Mouse (Mus musculus) macrophage (primary cell): ENCODE measurements around the gene Chfr. TPM values are rescaled to one million over a fixed set of nuclear protein-coding genes. Genes with fewer than 3 reads are reported as not detected.

Experiments used
- H3K27ac ChIP-seq: fragments of 350-480 bp; formaldehyde crosslinking; 2 replicates; pipeline ENCODE4 v1.9.0; 2021
- H3K36me3 ChIP-seq: fragments of 350-480 bp; formaldehyde crosslinking; 2 replicates; pipeline ENCODE4 v1.9.0; 2021; ENCODE audit errors: inconsistent target
- H3K4me3 ChIP-seq: fragments of 350-480 bp; formaldehyde crosslinking; 2 replicates; pipeline ENCODE4 v1.9.0; 2021; ENCODE audit errors: inconsistent target
- H3K79me2 ChIP-seq: fragments of 350-480 bp; formaldehyde crosslinking; 2 replicates; pipeline ENCODE4 v1.9.0; 2021; ENCODE audit errors: inconsistent target
- WGBS: methylation state at CpG from one replicate; pipeline ENCODE4 v1.1.7; 2026; ENCODE audit warnings: inconsistent platforms; ENCODE audit not compliant: missing documents; 5-methylcytosine and 5-hydroxymethylcytosine counted together
- polyA plus RNA-seq: library from polyadenylated mRNA; stranded (reverse); fragments of 250-400 nt; gene quantifications from 3 replicates; pipeline ENCODE4 v1.2.4, GENCODE M21; 2018; ENCODE audit warnings: inconsistent platforms

Gene Chfr
- polyA plus RNA-seq, 1 experiment from 2014 or later: 38.4 TPM

- H3K79me2 ChIP-seq: no peaks in the 10 kb centered on the region
- WGBS: 91% methylated on average over 4 of the region's 4 CpGs
- H3K4me3 ChIP-seq: no peak overlapping the region
- H3K27ac ChIP-seq: no peak overlapping the region
- H3K36me3 ChIP-seq: peaks cover 73% of the 10 kb centered on the region
Observed at GRCm38 (mm10) chr5:110169374-110169773, 33.7 kb downstream of the Chfr start.

GRCm38 (mm10) chr5:110176362-110177020 is 40.8 kb downstream of the Chfr start, which contains the start of gene Golga3:
Golga3 (plus strand) TSS chr5:110176701.
- peak within 1 kb of the TSS; percentile 96 for H3K4me3 ChIP-seq
- peaks cover 49% of the 10 kb centered on the region for H3K79me2 ChIP-seq
- WGBS: under 1% methylated on average over 40 of the region's 41 CpGs
- H3K27ac ChIP-seq: peak within 1 kb of the TSS; percentile 76
- H3K36me3 ChIP-seq: peaks cover 8% of the 10 kb centered on the region; the same call in 1 of the 2 replicates

- Histone ChIP-seq H3K79me2 (peaks cover 54% of the 10 kb centered on the region), H3K4me3 (peak overlapping the region; percentile 96), H3K27ac (peak overlapping the region; percentile 76), H3K36me3 (peaks cover 8% of the 10 kb centered on the region; the same call in 1 of the 2 replicates)
- 3% methylated on average over 19 of the region's 19 CpGs for WGBS
Observed at GRCm38 (mm10) chr5:110177021-110177420, 41.4 kb downstream of the Chfr start.

- 89% methylated on average over 2 of the region's 2 CpGs for WGBS
- Histone ChIP-seq H3K36me3 (peaks cover 21% of the 10 kb centered on the region; the same call in 1 of the 2 replicates), H3K27ac (peak overlapping the region; percentile 76), H3K4me3 (no peak overlapping the region), H3K79me2 (peaks cover 69% of the 10 kb centered on the region)
Observed at GRCm38 (mm10) chr5:110178628-110179027, 43.0 kb downstream of the Chfr start.

GRCm38 (mm10) chr5:110181716-110182115 is 46.1 kb downstream of the Chfr start:
- Histone ChIP-seq H3K79me2 (peaks cover 68% of the 10 kb centered on the region), H3K4me3 (no peak overlapping the region), H3K27ac (no peak overlapping the region), H3K36me3 (peaks cover 51% of the 10 kb centered on the region)
- WGBS: 81% methylated on average over 5 of the region's 5 CpGs

- WGBS: 87% methylated on average over 10 of the region's 10 CpGs
- Histone ChIP-seq H3K27ac (no peak overlapping the region), H3K36me3 (peaks cover 85% of the 10 kb centered on the region), H3K4me3 (no peak overlapping the region), H3K79me2 (no peaks in the 10 kb centered on the region)
Observed at GRCm38 (mm10) chr5:110203164-110203895, 67.7 kb downstream of the Chfr start.

GRCm38 (mm10) chr5:110204777-110205176 is 69.1 kb downstream of the Chfr start:
- WGBS: 88% methylated on average over 6 of the region's 6 CpGs
- no peak overlapping the region for H3K4me3 ChIP-seq
- no peak overlapping the region for H3K27ac ChIP-seq
- no peaks in the 10 kb centered on the region for H3K79me2 ChIP-seq
- H3K36me3 ChIP-seq: peaks cover 98% of the 10 kb centered on the region

GRCm38 (mm10) chr5:110211312-110211711 is 75.7 kb downstream of the Chfr start:
- H3K36me3 ChIP-seq: peaks cover 88% of the 10 kb centered on the region

GRCm38 (mm10) chr5:110216780-110217179 is 81.1 kb downstream of the Chfr start:
- H3K4me3 ChIP-seq: no peak overlapping the region
- H3K36me3 ChIP-seq: peaks cover 100% of the 10 kb centered on the region
- H3K79me2 ChIP-seq: no peaks in the 10 kb centered on the region
- WGBS: 100% methylated on average over 3 of the region's 3 CpGs
- H3K27ac ChIP-seq: no peak overlapping the region

More at GRCm38 (mm10) chr5:110211312-110211711, 75.7 kb downstream of the Chfr start:
- no peaks in the 10 kb centered on the region for H3K79me2 ChIP-seq
- WGBS: 4% methylated on average over 2 of the region's 2 CpGs
- H3K4me3 ChIP-seq: no peak overlapping the region
- peak overlapping the region; percentile 17 for H3K27ac ChIP-seq

- peaks cover 94% of the 10 kb centered on the region for H3K36me3 ChIP-seq
- 95% methylated on average over 4 of the region's 4 CpGs for WGBS
- H3K27ac ChIP-seq: no peak overlapping the region
- H3K4me3 ChIP-seq: no peak overlapping the region
- no peaks in the 10 kb centered on the region for H3K79me2 ChIP-seq
Observed at GRCm38 (mm10) chr5:110220331-110220730, 84.7 kb downstream of the Chfr start.

Other genes starting within 250 kb of the Chfr start
- 5.5 to 6.7 TPM (median 6.1 TPM) in 3 replicates for gene Gm15446, start 212.4 kb upstream of the Chfr start, polyA plus RNA-seq
- 14.3 to 15.9 TPM (median 15.7 TPM) in 3 replicates for gene Zfp932, start 139.3 kb upstream of the Chfr start, polyA plus RNA-seq
- 3.1 to 5.1 TPM (median 3.1 TPM) in 3 replicates for gene Gm17655, start 63.3 kb upstream of the Chfr start, polyA plus RNA-seq
- 0.06 to 0.51 TPM (median 0.10 TPM) in 3 replicates for gene Gm35315, start 41.4 kb upstream of the Chfr start, polyA plus RNA-seq
- gene Plcxd1, start 35.9 kb upstream of the Chfr start, polyA plus RNA-seq: 0.06 to 0.07 TPM in 2 of 3 replicates, not detected in the other
- 5.6 to 22.4 TPM (median 15.8 TPM) in 3 replicates for gene Gtpbp6, start 27.6 kb upstream of the Chfr start, polyA plus RNA-seq
- 2.0 to 5.7 TPM (median 2.3 TPM) in 3 replicates for gene Zfp605, start 25.8 kb upstream of the Chfr start, polyA plus RNA-seq
- 22.1 to 29.2 TPM (median 23.3 TPM) in 3 replicates for gene Golga3, start 40.9 kb downstream of the Chfr start, polyA plus RNA-seq
- 22.8 to 37.6 TPM (median 32.0 TPM) in 3 replicates for gene Ankle2, start 95.2 kb downstream of the Chfr start, polyA plus RNA-seq
- 13.1 to 37.7 TPM (median 18.8 TPM) in 3 replicates for gene Pgam5, start 134.1 kb downstream of the Chfr start, polyA plus RNA-seq
- gene Pxmp2, start 150.3 kb downstream of the Chfr start, polyA plus RNA-seq: 1.5 to 1.8 TPM (median 1.5 TPM) in 3 replicates
- 0.57 to 14.9 TPM (median 4.5 TPM) in 3 replicates for gene Pole, start 150.5 kb downstream of the Chfr start, polyA plus RNA-seq
- not detected in 3 replicates for gene P2rx2, start 207.4 kb downstream of the Chfr start, polyA plus RNA-seq
- gene Lrcol1, start 208.9 kb downstream of the Chfr start, polyA plus RNA-seq: not detected in 3 replicates